Mouse (Mus musculus): ENCODE measurements around the gene Prmt7. TPM values are rescaled to one million over a fixed set of nuclear protein-coding genes. Genes with fewer than 3 reads are reported as not detected.

Gene Prmt7
- total and polyA plus RNA-seq, 3 experiments, result 48.4 to 87.3 (median 69.5) TPM

GRCm38 (mm10) chr8:106273468-106273867 is 62.7 kb downstream of the Prmt7 start:
- peaks cover 2% of the 10 kb centered on the region for H3K27me3 ChIP-seq (replicated peaks)
- TF ChIP-seq TBP (conservative IDR thresholded peaks at IDR 0.05; ENCODE audit: low read depth, low read length), result no peak
- TF ChIP-seq E2F4 (IDR thresholded peaks at IDR 0.05; ENCODE audit: insufficient replicate concordance, low read depth, low read length), result no peak
- no peak for TF ChIP-seq JUN (IDR thresholded peaks at IDR 0.05; ENCODE audit: insufficient read depth, low read depth, low read length)
- TF ChIP-seq UBTF (IDR thresholded peaks at IDR 0.05; ENCODE audit: low read depth, low read length), result no peak
- no peak for TF ChIP-seq GABPA (IDR thresholded peaks at IDR 0.05; ENCODE audit: insufficient replicate concordance, low read depth, low read length)
- no peak for TF ChIP-seq ELF1 (IDR thresholded peaks at IDR 0.05; ENCODE audit: low read depth, low read length)
- TF ChIP-seq NELFE (IDR thresholded peaks at IDR 0.05; ENCODE audit: low read depth, low read length), result no peak
- no peak for TF ChIP-seq ZMIZ1 (IDR thresholded peaks at IDR 0.05; ENCODE audit: low read depth, low read length)
- no peak overlapping the region for H3K27ac ChIP-seq (ENCODE audit: insufficient read depth, low read depth)
- H3K79me2 ChIP-seq (replicated peaks; ENCODE audit: control insufficient read depth, extremely low read depth, insufficient read depth, poor library complexity, severe bottlenecking), result no peaks in the 10 kb centered on the region
- in situ Hi-C loops (cut with MboI; ENCODE audit: low pct_ligation_motif_present, low pct_unique_long_range_greater_than_20kb, low sequenced_read_pairs) (no loop called here), dilution Hi-C loops (cut with MboI; ENCODE audit: extremely low pct_ligation_motif_present, extremely low pct_unique_long_range_greater_than_20kb, low sequenced_read_pairs) (no loop called here)
- no peaks in the 10 kb centered on the region for H3K36me3 ChIP-seq (replicated peaks in 1 of 2; ENCODE audit: control insufficient read depth in 1 of 2, insufficient read depth in 1 of 2, low read length in 1 of 2)
- DNase-seq (ENCODE audit: extremely low read depth), result no peak
- no peaks in the 10 kb centered on the region for H3K9me3 ChIP-seq (replicated peaks; ENCODE audit: low read length)
- no peak overlapping the region for H3K4me3 ChIP-seq (replicated peaks in 1 of 3; ENCODE audit: low read depth in 2 of 3, low read length in 2 of 3, poor library complexity in 1 of 3)
- H3K4me2 ChIP-seq (ENCODE audit: insufficient read depth, low read depth, poor library complexity, severe bottlenecking), result no peak overlapping the region
- H3K9ac ChIP-seq (ENCODE audit: insufficient read depth, low read depth), result no peak overlapping the region
- H3K4me1 ChIP-seq (ENCODE audit: control insufficient read depth in 1 of 2, insufficient read depth in 2 of 2), result no peaks in the 10 kb centered on the region

DNA sequence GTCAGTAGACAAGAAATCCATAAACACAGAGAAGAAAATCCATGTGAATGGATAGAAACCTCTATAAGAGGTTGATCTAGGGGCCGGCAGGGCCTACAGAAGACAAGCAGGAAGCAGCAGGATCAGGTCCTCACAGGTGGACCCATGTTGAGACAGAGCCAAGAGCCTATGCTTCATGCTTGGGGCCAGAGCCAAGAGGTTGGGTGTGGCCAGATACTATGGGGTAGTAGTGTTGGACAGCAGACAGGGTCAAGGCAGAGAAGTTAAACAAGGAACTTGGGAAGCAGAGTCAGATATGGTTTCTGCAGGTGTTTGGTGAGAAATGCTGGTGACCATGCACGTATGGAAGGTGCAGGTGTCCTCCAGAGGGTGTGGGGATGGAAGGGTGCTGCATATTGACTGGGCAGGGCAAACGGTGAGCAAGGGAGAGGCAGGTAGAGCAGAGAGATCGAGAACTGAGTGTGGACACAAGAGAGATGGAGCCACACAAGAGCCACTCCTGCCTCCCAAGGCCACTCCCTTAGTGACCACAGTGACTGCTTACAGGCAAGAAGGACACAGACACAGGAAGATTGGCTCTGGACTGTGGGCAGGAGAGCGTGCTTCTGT is 66.1 kb downstream of the Prmt7 start:
- DNase-seq (ENCODE audit: extremely low read depth), result no peak
- Histone ChIP-seq H3K36me3 (replicated peaks in 1 of 2; ENCODE audit: control insufficient read depth in 1 of 2, insufficient read depth in 1 of 2, low read length in 1 of 2) (no peaks in the 10 kb centered on the region), H3K4me2 (ENCODE audit: insufficient read depth, low read depth, poor library complexity, severe bottlenecking) (no peak overlapping the region), H3K9me3 (replicated peaks; ENCODE audit: low read length) (no peaks in the 10 kb centered on the region), H3K4me1 (ENCODE audit: control insufficient read depth in 1 of 2, insufficient read depth in 2 of 2) (no peaks in the 10 kb centered on the region), H3K4me3 (replicated peaks in 1 of 3; ENCODE audit: low read depth in 2 of 3, low read length in 2 of 3, poor library complexity in 1 of 3) (no peak overlapping the region), H3K27ac (ENCODE audit: insufficient read depth, low read depth) (no peak overlapping the region), H3K9ac (ENCODE audit: insufficient read depth, low read depth) (no peak overlapping the region), H3K27me3 (replicated peaks) (peaks cover 6% of the 10 kb centered on the region), H3K79me2 (replicated peaks; ENCODE audit: control insufficient read depth, extremely low read depth, insufficient read depth, poor library complexity, severe bottlenecking) (no peaks in the 10 kb centered on the region)
- in situ Hi-C loops (cut with MboI; ENCODE audit: low pct_ligation_motif_present, low pct_unique_long_range_greater_than_20kb, low sequenced_read_pairs), result no loop called here
- TF ChIP-seq UBTF (IDR thresholded peaks at IDR 0.05; ENCODE audit: low read depth, low read length) (no peak), PAX5 (IDR thresholded peaks at IDR 0.05; ENCODE audit: low read length) (no peak), POLR2A (IDR thresholded peaks at IDR 0.05; ENCODE audit: low read depth, low read length) (no peak), HCFC1 (IDR thresholded peaks at IDR 0.05; ENCODE audit: low read depth, low read length) (no peak), MAZ (IDR thresholded peaks at IDR 0.05; ENCODE audit: low read depth, low read length) (no peak), RAD21 (IDR thresholded peaks at IDR 0.05; ENCODE audit: low read depth, low read length) (no peak), MYC (IDR thresholded peaks at IDR 0.05; ENCODE audit: low read depth, low read length) (no peak), MAFK (IDR thresholded peaks at IDR 0.05; ENCODE audit: insufficient replicate concordance, low read length) (no peak), ETS1 (conservative IDR thresholded peaks at IDR 0.05; ENCODE audit: low read depth, low read length) (no peak), JUND (conservative IDR thresholded peaks at IDR 0.05; ENCODE audit: low read depth, low read length) (no peak), E2F4 (IDR thresholded peaks at IDR 0.05; ENCODE audit: insufficient replicate concordance, low read depth, low read length) (no peak), TCF12 (IDR thresholded peaks at IDR 0.05; ENCODE audit: low read depth, low read length) (no peak), CHD2 (IDR thresholded peaks at IDR 0.05; ENCODE audit: low read length) (no peak), MXI1 (IDR thresholded peaks at IDR 0.05; ENCODE audit: low read depth, low read length) (no peak), ELF1 (IDR thresholded peaks at IDR 0.05; ENCODE audit: low read depth, low read length) (no peak), ZNF384 (IDR thresholded peaks at IDR 0.05; ENCODE audit: low read depth, low read length) (no peak), TBP (conservative IDR thresholded peaks at IDR 0.05; ENCODE audit: low read depth, low read length) (no peak), ZKSCAN1 (IDR thresholded peaks at IDR 0.05; ENCODE audit: borderline replicate concordance, low read depth, low read length) (no peak)
- dilution Hi-C loops (cut with MboI; ENCODE audit: extremely low pct_ligation_motif_present, extremely low pct_unique_long_range_greater_than_20kb, low sequenced_read_pairs), result no loop called here

Data from CH12.LX (cell line).